Mouse (Mus musculus): ENCODE measurements around the gene Gm12248. TPM values are rescaled to one million over a fixed set of nuclear protein-coding genes. Genes with fewer than 3 reads are reported as not detected.

Gene Gm12248
- total and polyA plus RNA-seq, 3 experiments, result not detected

DNA sequence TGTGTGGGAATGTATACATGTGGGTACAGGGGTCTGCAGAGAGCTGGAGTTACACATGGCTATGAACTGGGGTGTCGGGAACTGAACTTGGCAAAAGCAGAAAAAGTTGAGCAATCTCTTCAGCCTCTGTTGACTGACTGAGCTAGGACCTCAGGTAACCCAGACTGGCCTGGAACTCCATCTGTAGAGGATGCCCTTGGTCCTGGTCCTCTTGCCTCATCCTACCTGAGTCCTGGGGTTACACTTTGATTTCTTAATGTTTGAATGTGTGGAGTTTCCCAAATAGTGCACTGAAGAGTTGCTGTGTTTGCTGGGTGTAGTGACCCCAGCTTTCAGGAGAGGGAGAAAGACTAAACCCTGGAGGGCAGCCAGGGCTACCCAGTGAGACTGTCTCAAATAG, 2.6 kb upstream of the Gm12248 start:
- Histone ChIP-seq H3K4me3 (replicated peaks in 1 of 3; ENCODE audit: low read depth in 2 of 3, low read length in 2 of 3, poor library complexity in 1 of 3) (no peak overlapping the region), H3K9ac (ENCODE audit: insufficient read depth, low read depth) (no peak overlapping the region), H3K79me2 (replicated peaks; ENCODE audit: control insufficient read depth, extremely low read depth, insufficient read depth, poor library complexity, severe bottlenecking) (no peaks in the 10 kb centered on the region), H3K36me3 (replicated peaks in 1 of 2; ENCODE audit: control insufficient read depth in 1 of 2, insufficient read depth in 1 of 2, low read length in 1 of 2) (no peaks in the 10 kb centered on the region), H3K4me2 (ENCODE audit: insufficient read depth, low read depth, poor library complexity, severe bottlenecking) (no peak overlapping the region), H3K4me1 (ENCODE audit: control insufficient read depth in 1 of 2, insufficient read depth in 2 of 2) (peaks cover 9 to 25% of the 10 kb centered on the region in 2 experiments), H3K27me3 (replicated peaks) (no peaks in the 10 kb centered on the region), H3K9me3 (replicated peaks; ENCODE audit: low read length) (no peaks in the 10 kb centered on the region), H3K27ac (ENCODE audit: insufficient read depth, low read depth) (no peak overlapping the region)
- dilution Hi-C loops (cut with MboI; ENCODE audit: extremely low pct_ligation_motif_present, extremely low pct_unique_long_range_greater_than_20kb, low sequenced_read_pairs) (no loop called here), in situ Hi-C loops (cut with MboI; ENCODE audit: low pct_ligation_motif_present, low pct_unique_long_range_greater_than_20kb, low sequenced_read_pairs) (no loop called here)
- no peak for DNase-seq (ENCODE audit: extremely low read depth)
- no peak for TF ChIP-seq MAZ (IDR thresholded peaks at IDR 0.05; ENCODE audit: low read depth, low read length)
- no peak for TF ChIP-seq USF2 (conservative IDR thresholded peaks at IDR 0.05; ENCODE audit: low read depth, low read length)
- TF ChIP-seq TCF12 (IDR thresholded peaks at IDR 0.05; ENCODE audit: low read depth, low read length), result no peak
- TF ChIP-seq E2F4 (IDR thresholded peaks at IDR 0.05; ENCODE audit: insufficient replicate concordance, low read depth, low read length), result no peak
- no peak for TF ChIP-seq POLR2A (IDR thresholded peaks at IDR 0.05; ENCODE audit: low read depth, low read length)
- TF ChIP-seq USF1 (IDR thresholded peaks at IDR 0.05; ENCODE audit: low read depth, low read length), result no peak

DNA sequence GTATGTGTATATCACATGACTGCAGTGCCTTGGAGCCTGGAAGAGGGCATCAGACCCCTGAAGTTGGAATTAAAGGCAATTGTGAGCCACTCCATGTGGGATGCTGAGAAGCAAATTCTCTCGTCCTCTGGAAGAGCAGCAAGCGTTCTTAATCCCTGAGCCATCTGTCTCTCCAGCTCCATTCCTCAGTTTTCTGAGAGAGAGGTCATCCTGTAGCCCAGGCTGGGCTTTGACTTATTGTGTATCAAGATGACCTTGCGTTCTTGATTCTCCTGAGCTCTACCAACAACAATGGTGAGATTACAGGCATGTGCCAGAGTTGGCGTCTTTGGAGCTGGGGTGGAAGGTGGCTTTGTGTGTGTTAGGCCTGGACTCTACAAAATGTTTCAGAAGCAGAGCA, 1.8 kb upstream of the Gm12248 start:
- Histone ChIP-seq H3K4me1 (ENCODE audit: control insufficient read depth in 1 of 2, insufficient read depth in 2 of 2) (peaks cover 9 to 25% of the 10 kb centered on the region in 2 experiments), H3K9me3 (replicated peaks; ENCODE audit: low read length) (no peaks in the 10 kb centered on the region), H3K4me2 (ENCODE audit: insufficient read depth, low read depth, poor library complexity, severe bottlenecking) (no peak overlapping the region), H3K79me2 (replicated peaks; ENCODE audit: control insufficient read depth, extremely low read depth, insufficient read depth, poor library complexity, severe bottlenecking) (no peaks in the 10 kb centered on the region), H3K27me3 (replicated peaks) (no peaks in the 10 kb centered on the region), H3K27ac (ENCODE audit: insufficient read depth, low read depth) (no peak overlapping the region), H3K4me3 (replicated peaks in 1 of 3; ENCODE audit: low read depth in 2 of 3, low read length in 2 of 3, poor library complexity in 1 of 3) (no peak overlapping the region), H3K36me3 (replicated peaks in 1 of 2; ENCODE audit: control insufficient read depth in 1 of 2, insufficient read depth in 1 of 2, low read length in 1 of 2) (no peaks in the 10 kb centered on the region), H3K9ac (ENCODE audit: insufficient read depth, low read depth) (no peak overlapping the region)
- dilution Hi-C loops (cut with MboI; ENCODE audit: extremely low pct_ligation_motif_present, extremely low pct_unique_long_range_greater_than_20kb, low sequenced_read_pairs), result no loop called here
- DNase-seq (ENCODE audit: extremely low read depth), result no peak
- in situ Hi-C loops (cut with MboI; ENCODE audit: low pct_ligation_motif_present, low pct_unique_long_range_greater_than_20kb, low sequenced_read_pairs), result no loop called here
- TF ChIP-seq POLR2A (IDR thresholded peaks at IDR 0.05; ENCODE audit: low read depth, low read length), result no peak
- no peak for TF ChIP-seq MAFK (IDR thresholded peaks at IDR 0.05; ENCODE audit: insufficient replicate concordance, low read length)

DNA sequence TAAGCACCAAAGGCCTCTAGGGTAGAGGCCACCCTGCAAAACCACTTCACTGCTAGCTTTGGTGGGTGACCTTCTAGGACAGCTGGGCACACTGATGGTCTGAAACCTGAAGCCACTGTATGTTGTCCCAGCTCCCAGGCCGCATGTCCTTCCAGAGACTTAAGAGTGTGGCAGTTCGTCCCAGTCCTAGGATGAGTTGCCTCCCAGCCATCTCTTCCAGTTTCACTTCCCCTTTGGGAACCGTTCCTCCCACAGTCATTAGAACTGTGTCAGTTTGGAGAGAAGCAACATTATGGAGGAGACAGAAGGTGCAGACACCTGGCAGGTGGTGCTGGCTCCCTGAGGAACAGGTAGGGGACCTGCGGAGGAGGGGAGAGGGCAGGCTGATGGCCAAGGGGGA, 393 bp downstream of the Gm12248 start:
- H3K9ac ChIP-seq (ENCODE audit: insufficient read depth, low read depth), result no peak overlapping the region

More for the DNA sequence above, 393 bp downstream of the Gm12248 start:
- Histone ChIP-seq H3K36me3 (replicated peaks in 1 of 2; ENCODE audit: control insufficient read depth in 1 of 2, insufficient read depth in 1 of 2, low read length in 1 of 2) (no peaks in the 10 kb centered on the region), H3K4me3 (replicated peaks in 1 of 3; ENCODE audit: low read depth in 2 of 3, low read length in 2 of 3, poor library complexity in 1 of 3) (no peak overlapping the region), H3K9me3 (replicated peaks; ENCODE audit: low read length) (no peaks in the 10 kb centered on the region), H3K4me1 (ENCODE audit: control insufficient read depth in 1 of 2, insufficient read depth in 2 of 2) (peaks cover 9 to 25% of the 10 kb centered on the region in 2 experiments), H3K27ac (ENCODE audit: insufficient read depth, low read depth) (no peak overlapping the region), H3K27me3 (replicated peaks) (no peaks in the 10 kb centered on the region), H3K4me2 (ENCODE audit: insufficient read depth, low read depth, poor library complexity, severe bottlenecking) (no peak overlapping the region), H3K79me2 (replicated peaks; ENCODE audit: control insufficient read depth, extremely low read depth, insufficient read depth, poor library complexity, severe bottlenecking) (no peaks in the 10 kb centered on the region)
- DNase-seq (ENCODE audit: extremely low read depth), result no peak
- dilution Hi-C loops (cut with MboI; ENCODE audit: extremely low pct_ligation_motif_present, extremely low pct_unique_long_range_greater_than_20kb, low sequenced_read_pairs) (no loop called here), in situ Hi-C loops (cut with MboI; ENCODE audit: low pct_ligation_motif_present, low pct_unique_long_range_greater_than_20kb, low sequenced_read_pairs) (no loop called here)
- peak; percentile 56 for TF ChIP-seq EP300 (IDR thresholded peaks at IDR 0.05; ENCODE audit: low read length)
- peak; percentile 85 for TF ChIP-seq IRF4 (IDR thresholded peaks at IDR 0.05; ENCODE audit: low read depth, low read length)
- TF ChIP-seq NRF1 (IDR thresholded peaks at IDR 0.05; ENCODE audit: low read depth, low read length), result no peak

Measured in CH12.LX (cell line).